ENCODE assay signal across 8 mouse cellular contexts in genomic region chr3:38396760-38397614, GRCm38 (mm10).
DNase-seq lines count a peak whose midpoint lies in the region; ATAC-seq and TF ChIP-seq lines count a peak whose summit lies in the region.

No protein-coding gene starts in this region.

- no peak for TF ChIP-seq EP300 in lung, postnatal 0 days (IDR thresholded peaks at IDR 0.05)

- DNase-seq in lung, postnatal 0 days (ENCODE audit: low spot score): peak; percentile 17
- DNase-seq in lung, postnatal 36 days: no peak
- peak; percentile 76 for DNase-seq in embryonic facial prominence, embryonic 14.5 days (ENCODE audit: low spot score)
- no peak for DNase-seq in frontal cortex, adult 2 months (ENCODE audit: extremely low spot score in 1 of 2, low spot score in 1 of 2)
- no peak for DNase-seq in urinary bladder, adult 18-20 months (ENCODE audit: low spot score in 2 of 2)
- DNase-seq in ovary, adult 18-20 months (ENCODE audit: low spot score): no peak

- no peak overlapping the region for H3K9ac ChIP-seq in lung, postnatal 0 days (replicated peaks; ENCODE audit: low read depth)
- H3K9ac ChIP-seq in embryonic facial prominence, embryonic 14.5 days (ENCODE audit: low read depth, low read length): no peak overlapping the region
- H3K9ac ChIP-seq in limb, embryonic 13.5 days: 0 out of 2 replicates have a peak overlapping the region, but pooled peaks have one; percentile 31
- H3K9ac ChIP-seq in stomach, embryonic 14.5 days (replicated peaks; ENCODE audit: low read depth, low read length): no peak overlapping the region

- peak overlapping the region; percentile 48 for H3K4me2 ChIP-seq in lung, postnatal 0 days (replicated peaks; ENCODE audit: low read depth, low read length)
- H3K4me2 ChIP-seq in embryonic facial prominence, embryonic 14.5 days (ENCODE audit: low read depth, low read length): peak overlapping the region; percentile 49
- peak overlapping the region; percentile 56 for H3K4me2 ChIP-seq in limb, embryonic 13.5 days (replicated peaks)
- H3K4me2 ChIP-seq in stomach, embryonic 14.5 days (replicated peaks; ENCODE audit: low read depth, low read length): peak overlapping the region; percentile 41

- no peaks in the 10 kb centered on the region for H3K36me3 ChIP-seq in lung, postnatal 0 days (ENCODE audit: insufficient read depth, low read length)
- no peaks in the 10 kb centered on the region for H3K36me3 ChIP-seq in embryonic facial prominence, embryonic 14.5 days (ENCODE audit: control insufficient read depth, insufficient read depth, low read length)
- no peaks in the 10 kb centered on the region for H3K36me3 ChIP-seq in limb, embryonic 13.5 days
- H3K36me3 ChIP-seq in stomach, embryonic 14.5 days (ENCODE audit: control insufficient read depth, insufficient read depth, low read length): no peaks in the 10 kb centered on the region

- peak overlapping the region; percentile 17; the same call in 1 of the 2 replicates for H3K4me3 ChIP-seq in lung, postnatal 0 days (ENCODE audit: low read depth, low read length)
- H3K4me3 ChIP-seq in embryonic facial prominence, embryonic 14.5 days (ENCODE audit: low read depth, low read length): peak overlapping the region; percentile 25
- peak overlapping the region; percentile 23 for H3K4me3 ChIP-seq in limb, embryonic 13.5 days
- peak overlapping the region; percentile 12; the same call in 1 of the 2 replicates for H3K4me3 ChIP-seq in stomach, embryonic 14.5 days (ENCODE audit: low read depth, low read length)

- H3K4me1 ChIP-seq in lung, postnatal 0 days (ENCODE audit: insufficient read depth, low read depth, low read length): no peaks in the 10 kb centered on the region
- 0 out of 2 replicates have a peak, but pooled peaks cover 3% of the 10 kb centered on the region for H3K4me1 ChIP-seq in embryonic facial prominence, embryonic 14.5 days (ENCODE audit: control insufficient read depth, insufficient read depth, low read length)
- peaks cover 10% of the 10 kb centered on the region for H3K4me1 ChIP-seq in limb, embryonic 13.5 days
- peaks cover 4% of the 10 kb centered on the region; the same call in 1 of the 2 replicates for H3K4me1 ChIP-seq in stomach, embryonic 14.5 days (ENCODE audit: control insufficient read depth, insufficient read depth, low read length)

- no peaks in the 10 kb centered on the region for H3K27me3 ChIP-seq in lung, postnatal 0 days (replicated peaks; ENCODE audit: insufficient read depth, low read length)
- H3K27me3 ChIP-seq in embryonic facial prominence, embryonic 14.5 days (replicated peaks; ENCODE audit: control insufficient read depth, insufficient read depth, low read length): 0 out of 2 replicates have a peak, but pooled peaks cover 11% of the 10 kb centered on the region
- peaks cover 31% of the 10 kb centered on the region for H3K27me3 ChIP-seq in limb, embryonic 13.5 days
- no peaks in the 10 kb centered on the region for H3K27me3 ChIP-seq in stomach, embryonic 14.5 days (ENCODE audit: control insufficient read depth, insufficient read depth, low read length)

- no peak for ATAC-seq in lung, postnatal 0 days
- ATAC-seq in embryonic facial prominence, embryonic 14.5 days (ENCODE audit: low read depth): peak; percentile 94
- no peak for ATAC-seq in limb, embryonic 13.5 days (ENCODE audit: low FRiP score, low read depth)
- ATAC-seq in stomach, embryonic 14.5 days (ENCODE audit: insufficient number of reproducible peaks, insufficient read depth, low FRiP score, low read depth): no peak

- WGBS in lung, postnatal 0 days: 12% methylated on average over 20 of the region's 20 CpGs
- 4% methylated on average over 20 of the region's 20 CpGs for WGBS in embryonic facial prominence, embryonic 14.5 days
- 4% methylated on average over 20 of the region's 20 CpGs for WGBS in limb, embryonic 13.5 days
- 5% methylated on average over 20 of the region's 20 CpGs for WGBS in stomach, embryonic 14.5 days

- TF ChIP-seq CTCF in lung, postnatal 0 days (IDR thresholded peaks at IDR 0.05): no peak

- no peaks in the 10 kb centered on the region for H3K9me3 ChIP-seq in lung, postnatal 0 days (ENCODE audit: low read length)
- 0 out of 2 replicates have a peak, but pooled peaks cover 10% of the 10 kb centered on the region for H3K9me3 ChIP-seq in embryonic facial prominence, embryonic 14.5 days (ENCODE audit: control insufficient read depth, low read length)
- H3K9me3 ChIP-seq in limb, embryonic 13.5 days: no peaks in the 10 kb centered on the region
- no peaks in the 10 kb centered on the region for H3K9me3 ChIP-seq in stomach, embryonic 14.5 days (ENCODE audit: control insufficient read depth, low read depth, low read length)

- no peak overlapping the region for H3K27ac ChIP-seq in lung, postnatal 0 days (ENCODE audit: low read length)
- H3K27ac ChIP-seq in embryonic facial prominence, embryonic 14.5 days (replicated peaks; ENCODE audit: low read depth, low read length): no peak overlapping the region; the same call in 1 of the 2 replicates
- H3K27ac ChIP-seq in limb, embryonic 13.5 days: no peak overlapping the region
- H3K27ac ChIP-seq in stomach, embryonic 14.5 days (ENCODE audit: low read length): no peak overlapping the region

Comparison
In these comparisons a context has a peak if more than half of its experiments do, and no peak if none do; other contexts are left out.
1. DNase-seq: peak in lung, postnatal 0 days (single experiment) and embryonic facial prominence, embryonic 14.5 days (single experiment); none in lung, postnatal 36 days (single experiment), frontal cortex, adult 2 months (0 of 2), urinary bladder, adult 18-20 months (0 of 2) and ovary, adult 18-20 months (single experiment).
2. Peak in every context shown above with its lines, with median percentiles within 50 percentile points of each other: H3K4me2 ChIP-seq and H3K4me3 ChIP-seq.